Mouse (Mus musculus) brain, embryonic 14.5 days (tissue): ENCODE results near the gene Map3k12. TPM values are rescaled to one million over a fixed set of nuclear protein-coding genes. Genes with fewer than 3 reads are reported as not detected.

Source experiments
- DNase-seq: peaks from one replicate; pipeline ENCODE4 v3.0.0-alpha.2; 2011; ENCODE audit warnings: low read depth
- CTCF ChIP-seq: fragments of 200-500 bp; IDR thresholded peaks from 2 replicates; pipeline ENCODE4 v1.5.1; 2012; ENCODE audit warnings: inconsistent platforms, mild to moderate bottlenecking, moderate library complexity, borderline replicate concordance; ENCODE audit not compliant: insufficient read depth, insufficient read length; ENCODE audit errors: extremely low read depth
- POLR2A ChIP-seq: fragments of 200-500 bp; IDR thresholded peaks from 2 replicates; pipeline ENCODE4 v1.6.1; 2012; ENCODE audit warnings: mild to moderate bottlenecking, inconsistent platforms, borderline replicate concordance; ENCODE audit not compliant: poor library complexity, insufficient read depth, insufficient read length, severe bottlenecking; ENCODE audit errors: extremely low read depth
- polyA plus RNA-seq: library from polyadenylated mRNA; depleted of rRNA; stranded (reverse); fragments of >200 nt; gene quantifications from 2 replicates; pipeline ENCODE4 v1.2.3, GENCODE M21; 2012; rRNA removed

Gene Map3k12
- polyA plus RNA-seq = 72.4 and 79.2 TPM in 2 replicates

- peak; percentile 58; the same call in 1 of the 2 replicates for TF ChIP-seq POLR2A
- TF ChIP-seq CTCF = no peak; the same call in 1 of the 2 replicates
- DNase-seq = peak; percentile 86
Observed at GRCm38 (mm10) chr15:102516728-102517404, at the start of gene Map3k12. Gene Map3k12 (minus strand): TSS chr15:102517064.

DNA sequence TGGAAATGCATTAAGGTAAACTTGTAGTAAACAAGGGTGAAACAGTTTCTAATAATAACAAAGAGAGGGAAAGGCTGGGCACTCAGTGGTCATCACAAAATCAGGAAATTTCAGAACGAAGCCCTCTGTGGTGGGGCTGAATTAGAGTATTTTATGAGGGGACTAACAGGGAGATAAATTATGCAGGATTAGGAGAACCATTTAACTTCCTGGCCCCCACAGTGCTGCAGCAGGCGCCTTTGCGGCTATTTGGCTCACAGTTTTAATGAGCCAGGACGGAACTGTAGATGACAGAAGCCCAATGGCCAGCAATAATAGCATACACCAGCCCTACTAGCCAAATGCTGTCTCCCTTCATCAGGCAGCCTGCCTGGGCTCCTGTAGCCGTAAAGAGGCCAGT is 46.8 kb upstream of the Map3k12 start:
- DNase-seq = no peak
- TF ChIP-seq POLR2A = no peak
- no peak for TF ChIP-seq CTCF

GRCm38 (mm10) chr15:102563061-102563460 is 46.2 kb upstream of the Map3k12 start:
- no peak for DNase-seq
- TF ChIP-seq POLR2A = no peak
- no peak for TF ChIP-seq CTCF

- no peak for DNase-seq
Observed at GRCm38 (mm10) chr15:102562491-102562890, 45.6 kb upstream of the Map3k12 start.

GRCm38 (mm10) chr15:102557580-102557979 is 40.7 kb upstream of the Map3k12 start:
- peak; percentile 26; the same call in 1 of the 2 replicates for TF ChIP-seq CTCF
- no peak for TF ChIP-seq POLR2A
- DNase-seq = peak; percentile 17

More at GRCm38 (mm10) chr15:102562491-102562890, 45.6 kb upstream of the Map3k12 start:
- TF ChIP-seq CTCF = no peak
- no peak for TF ChIP-seq POLR2A

- no peak for DNase-seq
- TF ChIP-seq POLR2A (no peak), CTCF (no peak)
Observed at GRCm38 (mm10) chr15:102555581-102555980, 38.7 kb upstream of the Map3k12 start.

DNA sequence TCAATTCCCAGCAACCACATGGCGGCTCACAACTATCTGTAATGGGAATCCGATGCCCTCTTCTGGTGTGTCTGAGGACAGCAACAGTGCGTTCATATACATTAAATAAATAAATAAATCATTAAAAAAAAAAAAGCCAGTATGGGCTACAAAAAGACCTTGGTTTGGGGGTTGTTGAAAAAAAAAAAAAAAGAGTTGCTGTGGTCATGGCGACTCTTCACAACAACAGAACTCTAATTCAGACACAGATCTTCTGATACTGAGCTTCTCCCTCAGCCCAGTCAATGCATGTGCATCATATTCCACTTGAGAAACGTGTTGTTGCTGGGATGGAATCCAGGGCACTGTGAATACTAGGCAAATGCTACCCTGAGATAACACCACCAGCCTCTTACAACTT is 35.7 kb upstream of the Map3k12 start:
- DNase-seq = no peak
- TF ChIP-seq POLR2A (no peak), CTCF (no peak)

- DNase-seq = peak; percentile 83
Observed at GRCm38 (mm10) chr15:102547478-102547877, 30.6 kb upstream of the Map3k12 start.

GRCm38 (mm10) chr15:102546677-102547427 is 30.0 kb upstream of the Map3k12 start:
- TF ChIP-seq POLR2A (no peak), CTCF (no peak)
- DNase-seq = peak; percentile 95

More at GRCm38 (mm10) chr15:102547478-102547877, 30.6 kb upstream of the Map3k12 start:
- TF ChIP-seq CTCF (no peak), POLR2A (no peak)

DNA sequence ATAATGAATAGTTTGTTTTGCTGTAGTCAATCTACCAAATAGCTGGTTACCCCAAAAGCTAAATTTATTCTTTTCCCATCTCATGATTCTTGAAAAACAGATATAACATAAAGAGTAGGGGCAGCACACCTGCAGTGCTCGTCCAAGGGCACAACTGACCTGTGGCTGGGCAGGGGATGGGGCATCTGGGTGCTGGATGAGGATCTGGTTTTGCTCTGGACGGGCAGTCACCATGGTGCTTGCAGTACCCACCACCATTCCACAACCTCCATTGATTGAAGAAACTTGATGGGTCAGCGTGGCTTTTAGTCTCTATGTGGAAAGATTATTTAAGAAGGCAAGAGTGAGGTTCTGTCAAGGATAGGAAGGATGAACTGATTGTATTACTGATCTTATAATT is 29.4 kb upstream of the Map3k12 start:
- TF ChIP-seq CTCF (no peak), POLR2A (no peak)
- DNase-seq = no peak

GRCm38 (mm10) chr15:102544801-102545200 is 27.9 kb upstream of the Map3k12 start:
- peak; percentile 66 for DNase-seq
- TF ChIP-seq POLR2A = no peak
- no peak for TF ChIP-seq CTCF
